Mouse (Mus musculus) layer of hippocampus, adult 8-10 months (tissue): ENCODE measurements at regions not wholly inside any gene's neighbourhood (a gene's known extent, or its start where the extent isn't known, plus 50 kb on each side); places are given as distances from the start of the nearest gene placed in this dataset.
"Not testable (repeated sequence)": the region's sequence is repeated elsewhere in the genome, so short reads cannot be mapped to it uniquely, and the experiment has no call there.

Experiments
- DNase-seq, 2 experiments: peaks; one replicate each; pipeline ENCODE4 v3.0.0; 2022; ENCODE audit warnings: low spot score in 2 of 2

- DNase-seq, result not testable (repeated sequence)
Observed at GRCm38 (mm10) chr8:20285523-20285922, 77.5 kb downstream of the Gm15319 start.

- DNase-seq, result peak in 1 of 2 experiments; percentile 12
Observed at GRCm38 (mm10) chr8:20284856-20285255, 78.2 kb downstream of the Gm15319 start.

DNA sequence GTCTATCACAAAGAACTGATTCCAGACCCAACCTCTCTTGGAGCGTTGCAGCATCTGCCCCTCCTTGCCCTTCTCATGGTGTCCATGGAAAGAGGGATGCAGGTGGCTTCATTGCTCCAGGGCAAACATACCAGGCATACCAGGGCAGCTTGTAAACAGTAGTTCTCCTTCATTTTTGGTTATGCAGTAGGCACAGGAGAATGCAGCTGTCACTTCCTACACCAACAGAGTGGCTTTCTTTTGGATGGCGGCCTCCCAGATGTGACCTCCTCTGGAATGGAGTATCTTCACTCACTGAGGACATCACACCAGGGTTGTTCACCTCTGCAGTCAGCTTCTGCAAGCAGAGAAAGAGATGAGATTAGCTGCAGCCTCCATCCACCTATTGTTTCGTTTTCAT, 79.9 kb downstream of the Gm15319 start:
- not testable (repeated sequence) for DNase-seq

- not testable (repeated sequence) for DNase-seq
Observed at GRCm38 (mm10) chr8:20281201-20281887, 81.7 kb downstream of the Gm15319 start.

- not testable (repeated sequence) for DNase-seq
Observed at GRCm38 (mm10) chr8:20277701-20278100, 85.3 kb downstream of the Gm15319 start.

- not testable (repeated sequence) for DNase-seq
Observed at GRCm38 (mm10) chr8:20276661-20277060, 86.3 kb downstream of the Gm15319 start.

DNA sequence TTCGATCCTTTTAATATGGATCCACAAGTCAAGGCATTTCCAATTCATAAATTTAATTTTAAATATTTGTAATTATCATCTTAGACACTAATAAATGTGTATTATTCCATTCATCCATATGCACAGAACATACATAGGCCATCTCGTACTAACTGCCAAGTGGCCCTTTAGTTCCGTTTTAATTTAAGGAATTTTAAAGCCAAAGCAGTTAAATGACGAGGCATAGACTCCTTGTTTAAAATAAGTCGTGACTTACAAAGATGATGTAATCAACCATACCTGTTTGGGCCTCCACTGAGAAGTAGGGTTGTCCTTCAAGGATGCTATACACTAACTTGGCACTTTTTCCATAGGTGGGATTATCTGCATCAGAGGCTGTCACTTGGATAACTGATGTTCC, 89.2 kb downstream of the Gm15319 start:
- DNase-seq, result not testable (repeated sequence)

DNA sequence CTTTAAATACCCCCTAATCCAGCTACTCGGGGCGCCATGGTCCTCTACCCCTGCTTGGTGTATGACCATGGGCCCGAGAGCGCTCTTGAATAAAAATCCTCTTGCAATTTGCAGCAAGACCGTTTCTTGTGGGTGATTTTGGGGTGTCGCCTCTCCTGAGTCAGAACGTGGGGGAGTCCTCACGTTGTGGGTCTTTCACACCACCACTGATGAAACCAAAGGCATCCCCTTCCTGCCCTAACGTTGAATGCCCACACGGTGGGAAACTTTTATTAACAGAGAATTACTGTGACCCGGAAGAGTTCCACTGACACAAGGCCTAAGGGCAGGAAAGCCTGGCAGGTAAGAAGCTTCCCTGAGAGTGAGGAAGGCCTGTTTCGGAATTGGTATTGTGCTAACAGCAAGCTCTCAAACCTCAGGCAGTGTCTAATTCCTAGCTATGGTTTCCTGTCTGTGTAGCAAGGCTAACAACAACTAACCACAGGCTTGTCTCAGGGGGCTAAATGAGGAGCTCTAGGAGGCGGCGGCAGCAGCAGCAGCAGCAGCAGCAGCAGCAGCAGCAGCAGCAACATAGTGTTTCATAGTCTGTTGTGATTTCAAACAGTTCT, 95.4 kb downstream of the Gm15319 start:
- DNase-seq, result peak in 1 of 2 experiments; percentile 46

- peak in 1 of 2 experiments; percentile 54 for DNase-seq
Observed at GRCm38 (mm10) chr8:20266776-20267175, 96.2 kb downstream of the Gm15319 start.

DNA sequence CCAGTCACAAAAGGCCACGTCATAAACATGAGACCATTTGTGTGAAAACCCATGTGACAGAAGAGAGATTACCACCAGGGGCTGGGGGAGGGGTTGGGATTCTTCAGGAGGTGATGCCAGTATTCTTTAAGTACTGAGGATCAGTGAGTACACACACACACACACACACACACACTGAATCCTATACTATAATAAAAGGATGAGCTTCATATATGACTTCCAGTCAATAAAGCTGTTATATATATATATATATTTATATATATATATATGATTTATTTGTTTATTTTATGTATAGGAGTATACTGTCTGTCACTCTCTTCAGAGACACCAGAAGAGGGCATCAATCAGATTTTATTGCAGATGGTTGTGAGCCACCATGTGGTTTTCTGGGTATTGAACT, 98.4 kb downstream of the Gm15319 start:
- DNase-seq, result not testable (repeated sequence)

GRCm38 (mm10) chr8:20264106-20264505, 98.9 kb downstream of the Gm15319 start:
- DNase-seq, result peak in 1 of 2 experiments; percentile 26

GRCm38 (mm10) chr8:20262847-20263570, 100.0 kb downstream of the Gm15319 start:
- DNase-seq, result peak in 1 of 2 experiments; percentile 22

- DNase-seq, result peak in 1 of 2 experiments; percentile 17
Observed at GRCm38 (mm10) chr8:20262253-20262652, 100.8 kb downstream of the Gm15319 start.

DNA sequence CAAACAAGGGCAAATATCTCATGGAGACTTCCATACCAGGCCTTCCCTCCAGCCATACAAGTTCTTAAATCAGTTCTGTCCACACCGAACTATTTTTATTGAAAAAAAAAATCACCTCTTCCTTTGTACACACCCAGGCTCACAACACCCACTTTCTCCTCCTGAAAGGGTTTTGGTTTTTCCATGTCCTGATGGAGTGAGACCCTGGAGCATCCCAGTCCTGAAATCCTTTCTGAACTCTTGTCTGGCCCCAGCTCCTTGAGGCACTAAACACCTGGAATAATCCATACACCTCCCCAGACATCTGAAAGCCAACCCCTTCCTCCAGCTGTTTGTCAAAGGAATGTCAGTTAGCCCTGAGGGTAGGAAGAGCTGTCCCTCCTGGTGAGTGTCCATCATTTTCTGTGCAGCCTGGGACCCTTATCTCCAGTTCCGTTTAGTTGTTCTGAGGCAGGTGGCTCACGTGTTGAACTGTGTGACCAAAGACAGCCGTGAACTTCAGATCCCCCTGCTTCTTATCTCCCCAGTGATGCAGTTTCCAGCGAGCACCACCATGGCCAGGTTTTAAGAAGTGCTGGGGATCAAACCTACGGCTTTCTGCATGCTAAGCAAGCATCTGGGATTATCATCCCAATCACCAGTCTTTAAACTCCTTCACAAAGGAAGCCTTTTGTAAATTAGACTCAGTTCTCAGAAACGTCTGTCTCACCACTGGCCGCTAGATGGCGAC, 101.4 kb downstream of the Gm15319 start:
- DNase-seq, result not testable (repeated sequence)

DNA sequence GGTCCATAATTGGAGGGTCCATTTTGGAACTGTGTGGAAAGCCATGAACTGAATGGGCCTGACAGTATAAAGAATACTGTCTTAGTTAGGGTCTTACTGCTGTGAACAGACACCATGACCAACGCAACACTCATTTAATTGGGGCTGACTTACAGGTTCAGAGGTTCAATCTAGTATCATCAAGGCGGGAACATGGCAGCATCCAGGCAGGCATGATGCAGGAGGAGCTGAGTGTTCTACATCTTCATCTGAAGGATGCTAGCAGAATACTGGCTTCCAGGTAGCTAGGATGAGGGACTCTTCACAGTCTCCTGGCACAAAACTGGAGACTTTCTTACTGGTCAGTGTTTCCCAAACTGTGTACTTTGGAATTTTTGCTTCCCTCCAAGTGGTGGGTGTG, 102.0 kb downstream of the Gm15319 start:
- DNase-seq, result peak in 1 of 2 experiments; percentile 66

GRCm38 (mm10) chr8:20260125-20260640, 102.8 kb downstream of the Gm15319 start:
- not testable (repeated sequence) for DNase-seq

GRCm38 (mm10) chr8:20259662-20260061, 103.3 kb downstream of the Gm15319 start:
- not testable (repeated sequence) for DNase-seq
